Mouse (Mus musculus) CD4-positive, CD25-positive, alpha-beta regulatory T cell (primary cell): ENCODE results near the gene U2af1. TPM values are rescaled to one million over a fixed set of nuclear protein-coding genes. Genes with fewer than 3 reads are reported as not detected.

Source experiments
- polyA plus RNA-seq: library from polyadenylated mRNA; unstranded; fragments of 100-300 nt; shearing (Covaris generic); gene quantifications from one replicate; pipeline ENCODE4 v1.2.1, GENCODE M21; 2017

U2af1 gene
- 204 TPM for polyA plus RNA-seq

GRCm38 (mm10) chr17:31658468-31659185 is at the start of gene U2af1:
U2af1 (minus strand) TSS chr17:31658892.

DNA sequence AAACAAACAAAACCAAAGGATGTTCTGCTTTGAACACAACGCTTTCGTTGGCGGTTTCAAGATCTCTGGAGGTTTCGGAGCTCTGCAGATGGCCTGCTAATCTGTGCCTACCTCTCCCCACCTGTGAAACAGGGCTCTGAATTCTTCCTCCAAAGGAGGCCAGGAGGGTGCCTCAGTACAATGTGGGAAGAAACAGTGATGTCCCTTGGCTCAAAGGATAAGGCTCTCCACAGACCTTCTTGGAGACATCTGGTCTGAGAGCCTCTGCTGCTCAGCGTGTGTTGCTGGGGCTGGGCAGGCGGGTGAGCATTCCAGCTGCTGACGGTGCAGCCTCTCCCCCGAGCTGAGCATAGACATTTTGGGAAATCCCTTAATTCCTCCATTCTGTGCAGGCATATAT is 18.8 kb upstream of the U2af1 start, which contains the start of gene Cryaa:
Gene Cryaa, plus strand, starts transcription at position 301 of the 400 bp plus-strand sequence.

GRCm38 (mm10) chr17:31636942-31637811 is 21.5 kb downstream of the U2af1 start, which contains the start of gene Cbs:
Cbs (minus strand) TSS chr17:31637238.

Other genes with a start within 250 kb of the U2af1 start
- 27.3 TPM for gene Wdr4, start 138.9 kb downstream of the U2af1 start, polyA plus RNA-seq
- 218 TPM for gene Ndufv3, start 138.8 kb downstream of the U2af1 start, polyA plus RNA-seq
- 58.6 TPM for gene Pknox1, start 94.2 kb downstream of the U2af1 start, polyA plus RNA-seq
- gene Cbs, start 21.7 kb downstream of the U2af1 start, polyA plus RNA-seq: 0.12 TPM
- not detected for gene Cryaa, start 18.9 kb upstream of the U2af1 start, polyA plus RNA-seq
- gene Sik1, start 196.9 kb upstream of the U2af1 start, polyA plus RNA-seq: 26.3 TPM